Mouse (Mus musculus): ENCODE results near the gene Gsx2. TPM values are rescaled to one million over a fixed set of nuclear protein-coding genes. Genes with fewer than 3 reads are reported as not detected.

Gsx2 gene
- total and polyA plus RNA-seq, 3 experiments = not detected

DNA sequence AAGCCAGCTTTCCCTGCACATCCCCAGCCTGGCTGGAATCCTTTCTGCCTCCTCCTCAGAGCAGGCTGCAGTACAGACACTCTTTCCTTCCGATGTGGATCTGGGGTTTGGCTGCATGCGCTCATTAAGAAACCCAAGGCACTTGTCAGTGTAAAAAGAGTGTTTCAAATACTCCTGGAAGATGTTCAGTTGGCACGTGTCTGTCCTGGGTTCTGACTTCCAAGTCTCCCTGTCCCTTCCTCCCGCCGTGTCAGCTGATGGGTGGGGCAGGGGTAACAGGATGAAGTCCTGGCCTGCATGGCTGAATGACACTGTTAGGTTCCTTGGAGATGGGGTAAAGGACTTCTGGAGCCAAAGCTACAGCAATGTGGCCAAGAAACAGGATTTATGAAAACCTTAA, 46.2 kb downstream of the Gsx2 start:
- DNase-seq = peak; percentile 48 to 71
- no peaks in the 10 kb centered on the region for H3K79me2 ChIP-seq (replicated peaks; ENCODE audit: control insufficient read depth, insufficient read depth, low read length)
- no peak for TF ChIP-seq CTCF (IDR thresholded peaks at IDR 0.05)
- TF ChIP-seq POLR2A (IDR thresholded peaks at IDR 0.05; ENCODE audit: insufficient read depth, low read depth, low read length) = no peak
- TF ChIP-seq EP300 (IDR thresholded peaks at IDR 0.05; ENCODE audit: insufficient read depth, low read depth, low read length) = no peak
- no peak overlapping the region; the same call in 1 of the 2 replicates for H3K9ac ChIP-seq (ENCODE audit: low read depth, low read length)
- WGBS = 23% methylated on average over 5 of the region's 5 CpGs
- no peak overlapping the region for H3K27ac ChIP-seq
- H3K4me1 ChIP-seq (ENCODE audit: control insufficient read depth, insufficient read depth, low read length) = peaks cover 2% of the 10 kb centered on the region
- H3K36me3 ChIP-seq (ENCODE audit: control insufficient read depth, insufficient read depth, low read length) = no peaks in the 10 kb centered on the region
- intact Hi-C loops (cut with DNase I) = no loop called here
- H3K27me3 ChIP-seq (ENCODE audit: control insufficient read depth, insufficient read depth, low read length) = no peaks in the 10 kb centered on the region
- H3K4me3 ChIP-seq = no peak overlapping the region

Other genes starting within 250 kb of the Gsx2 start
- 10 to 100 TPM; 16.8 to 19.2 TPM for gene Chic2, start 30.8 kb upstream of the Gsx2 start, total RNA-seq (2021)
- gene Chic2, start 30.8 kb upstream of the Gsx2 start, polyA plus RNA-seq (2012; rRNA removed) = 3.7 and 8.6 TPM in 2 replicates
- gene Pdgfra, start 76.7 kb downstream of the Gsx2 start, total RNA-seq (2021) = 10 to 100 TPM; 27.8 to 29.3 TPM
- gene Pdgfra, start 76.7 kb downstream of the Gsx2 start, polyA plus RNA-seq (2012; rRNA removed) = 11.8 and 23.3 TPM in 2 replicates